Mouse (Mus musculus) urinary bladder, postnatal 36 days (tissue): ENCODE data around the gene Itga3.

ENCODE experiments used
- DNase-seq, 2 experiments: peaks; one replicate each; pipeline ENCODE4 v3.0.0; 2022; ENCODE audit warnings: low spot score in 2 of 2, mixed read lengths in 1 of 2

Itga3 gene

DNA sequence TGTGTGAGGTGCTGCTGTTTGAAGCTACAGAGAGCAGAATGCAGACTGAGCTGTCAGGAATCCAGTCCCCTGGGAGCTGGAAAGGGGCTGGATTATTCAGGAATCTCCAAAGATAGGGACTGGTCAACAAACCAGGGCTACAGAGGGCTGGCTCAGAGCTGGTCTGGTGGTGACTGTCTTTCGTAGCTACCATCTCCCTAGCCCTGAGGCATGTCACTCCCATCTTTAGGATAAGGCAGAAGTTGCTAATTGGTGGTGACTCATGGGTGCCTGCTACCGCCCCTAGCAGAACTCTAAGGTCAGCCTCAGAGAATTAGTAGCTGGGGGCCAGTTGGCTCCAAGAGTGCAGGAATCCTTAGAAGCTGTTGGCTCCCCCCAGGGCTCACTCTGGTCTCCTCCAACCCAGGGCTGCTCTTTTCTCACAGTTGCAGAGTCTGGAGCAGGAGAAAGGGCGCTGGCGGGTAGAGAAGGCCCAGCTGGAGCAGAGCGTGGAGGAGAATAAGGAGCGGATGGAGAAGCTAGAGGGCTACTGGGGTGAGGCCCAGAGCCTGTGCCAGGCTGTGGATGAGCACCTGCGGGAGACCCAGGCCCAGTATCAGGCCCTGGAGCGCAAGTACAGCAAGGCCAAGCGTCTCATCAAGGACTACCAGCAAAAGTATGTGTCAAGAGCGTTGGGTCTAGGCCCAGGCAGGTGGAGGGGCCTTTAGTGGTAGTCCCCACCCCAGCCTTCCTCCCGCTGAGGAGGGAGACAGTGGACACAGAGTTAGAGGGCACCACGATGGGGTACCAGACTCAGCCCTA, 72.3 kb downstream of the Itga3 start:
- no peak for DNase-seq

DNA sequence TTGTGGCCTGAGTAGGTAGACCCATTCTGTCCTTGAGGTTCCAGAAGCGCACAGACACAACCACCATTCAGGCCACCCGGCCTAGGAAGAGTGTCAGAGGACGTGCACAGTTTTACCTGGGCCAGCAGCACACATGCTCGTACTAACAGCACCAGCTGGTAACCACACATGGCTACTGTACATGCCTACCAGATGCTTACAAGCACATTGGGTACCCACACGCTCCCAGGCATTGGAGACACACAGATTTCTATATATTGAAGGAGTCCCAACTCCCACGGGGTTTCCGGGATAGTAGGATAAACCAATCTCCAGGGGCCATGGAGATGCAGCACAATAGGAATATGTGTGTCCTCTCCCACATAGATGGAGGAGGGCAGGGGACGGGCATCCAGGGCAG, 73.9 kb downstream of the Itga3 start:
- no peak for DNase-seq

DNA sequence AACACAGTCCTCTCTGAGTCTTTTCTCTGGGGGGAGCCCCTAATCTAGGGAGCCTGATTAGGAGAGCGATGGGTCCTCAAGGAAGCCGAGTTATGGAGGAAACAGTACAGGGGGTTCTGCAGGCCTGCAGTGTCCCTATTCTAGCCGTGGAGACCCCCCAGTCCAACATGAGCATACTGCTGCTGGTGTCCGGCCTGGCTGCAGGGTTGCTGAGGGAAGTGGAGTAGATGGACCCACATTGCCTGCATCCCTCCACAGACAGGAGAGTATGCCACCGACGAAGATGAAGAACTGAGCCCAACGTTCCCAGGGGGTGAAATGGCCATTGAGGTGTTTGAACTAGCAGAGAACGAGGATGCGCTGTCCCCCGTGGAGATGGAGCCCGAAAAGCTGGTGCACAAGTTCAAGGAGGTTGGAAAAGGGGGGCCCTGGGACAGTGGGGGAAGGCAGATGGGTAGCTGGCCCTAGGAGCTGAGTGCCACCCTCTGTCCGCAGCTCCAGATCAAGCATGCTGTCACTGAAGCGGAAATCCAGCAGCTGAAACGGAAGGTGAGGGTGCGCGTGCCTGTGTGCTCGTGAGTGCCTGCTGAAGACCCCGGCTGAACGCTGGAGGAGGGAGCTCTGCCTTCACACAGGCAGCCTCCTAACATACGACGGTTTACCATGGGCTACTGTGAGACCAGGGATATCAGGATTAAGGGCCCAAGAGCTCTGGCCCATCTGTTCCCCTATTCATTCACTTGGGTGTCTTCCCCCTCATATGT, 74.8 kb downstream of the Itga3 start:
- no peak for DNase-seq

DNA sequence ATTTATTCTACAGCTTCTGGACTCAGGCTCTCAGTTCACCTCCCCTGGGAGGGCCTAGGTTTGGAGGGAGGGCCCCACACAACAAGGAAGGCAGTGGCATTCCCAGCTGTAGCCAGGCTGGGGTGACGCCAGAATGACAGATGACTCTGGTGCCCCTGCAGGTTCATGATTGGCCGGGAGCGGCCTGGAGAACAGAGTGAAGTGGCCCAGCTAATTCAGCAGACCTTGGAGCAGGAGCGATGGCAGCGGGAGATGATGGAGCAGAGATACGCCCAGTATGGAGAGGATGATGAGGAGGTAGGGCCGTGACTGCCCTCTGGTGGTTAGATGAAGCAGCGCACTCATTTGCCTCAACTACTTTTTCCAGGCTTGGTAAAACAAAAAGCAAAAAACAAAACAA, 75.5 kb downstream of the Itga3 start:
- peak; percentile 59 to 67 for DNase-seq

DNA sequence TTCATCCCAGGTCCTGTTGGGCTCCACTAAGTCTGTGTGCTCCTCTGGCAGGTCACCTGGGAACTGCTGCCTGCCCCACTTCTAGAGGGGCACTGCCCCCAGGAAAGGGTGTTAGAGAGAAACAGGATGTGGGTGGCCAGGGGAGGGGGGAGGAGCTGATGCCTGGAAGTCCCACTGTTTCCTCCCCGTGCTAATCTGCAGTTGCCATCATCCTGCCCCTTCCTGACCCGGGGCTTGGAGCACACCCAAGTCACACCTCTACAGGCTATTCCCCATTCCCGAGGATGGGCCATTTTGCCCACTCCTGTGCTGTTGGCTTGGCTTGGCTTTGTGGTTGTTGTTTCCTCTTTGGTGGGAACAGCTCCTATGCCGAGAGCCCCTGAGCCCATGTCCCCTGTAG, 76.1 kb downstream of the Itga3 start:
- DNase-seq, result no peak

DNA sequence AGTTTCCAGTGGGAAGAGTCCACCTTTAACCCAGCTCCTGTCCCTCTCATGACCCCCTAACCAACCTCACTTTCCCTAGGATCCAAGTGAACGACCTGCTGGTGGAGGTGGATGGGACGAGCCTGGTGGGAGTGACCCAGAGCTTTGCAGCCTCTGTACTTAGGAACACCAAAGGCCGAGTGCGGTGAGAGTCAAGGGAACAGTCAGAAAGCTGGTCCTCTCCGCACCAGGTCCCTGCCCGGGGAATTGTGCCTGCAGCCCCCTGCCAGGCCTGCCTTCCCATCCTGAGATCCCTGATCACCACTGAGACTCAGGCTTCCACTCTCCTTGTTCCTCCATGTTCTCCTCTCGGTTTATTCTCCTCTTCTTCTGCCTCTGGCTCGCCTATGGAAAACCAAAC, 76.5 kb downstream of the Itga3 start:
- DNase-seq, result no peak

DNA sequence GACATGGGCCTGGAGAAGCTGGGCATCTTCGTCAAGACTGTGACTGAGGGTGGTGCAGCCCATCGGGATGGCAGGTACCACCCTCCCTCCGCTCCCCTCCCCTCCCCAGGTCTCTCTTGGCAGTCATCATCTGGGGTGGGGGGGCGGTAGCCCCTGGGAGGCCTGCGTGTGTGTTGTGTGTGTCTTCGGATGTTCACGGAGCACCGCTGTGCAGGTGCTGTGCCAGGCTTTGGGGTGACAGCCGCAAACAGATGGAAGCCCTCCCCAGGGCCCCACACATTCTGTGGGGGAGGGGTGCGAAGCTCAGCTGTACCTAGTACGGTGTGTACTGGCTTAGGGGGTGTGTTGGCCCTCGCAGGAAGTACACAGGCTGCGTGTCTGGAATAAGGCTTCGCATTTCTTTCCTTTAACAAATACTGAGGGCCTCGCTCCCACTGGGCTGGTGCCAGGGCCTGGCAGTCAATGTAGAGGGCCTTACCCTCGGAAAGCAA, 78.5 kb downstream of the Itga3 start:
- no peak for DNase-seq

DNA sequence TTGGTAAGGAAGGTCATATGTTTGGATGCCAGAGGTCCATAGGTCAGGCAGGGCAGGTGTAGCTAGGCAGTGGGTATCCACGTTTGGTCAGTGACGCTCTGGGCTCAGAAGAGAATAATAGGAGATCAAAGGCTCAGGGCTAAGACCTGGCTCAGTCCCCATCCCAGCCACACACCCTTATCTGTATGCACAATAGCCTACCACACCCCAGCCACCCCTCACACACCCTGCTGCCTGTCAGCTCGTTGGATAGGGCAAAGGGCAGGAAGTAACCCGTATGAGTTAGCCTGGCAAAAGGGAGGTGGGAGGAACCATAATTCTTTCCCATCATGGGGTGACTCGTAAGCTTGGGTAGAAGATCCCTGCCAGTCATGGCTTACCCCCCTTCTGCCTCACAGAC, 79.0 kb downstream of the Itga3 start:
- no peak for DNase-seq

DNA sequence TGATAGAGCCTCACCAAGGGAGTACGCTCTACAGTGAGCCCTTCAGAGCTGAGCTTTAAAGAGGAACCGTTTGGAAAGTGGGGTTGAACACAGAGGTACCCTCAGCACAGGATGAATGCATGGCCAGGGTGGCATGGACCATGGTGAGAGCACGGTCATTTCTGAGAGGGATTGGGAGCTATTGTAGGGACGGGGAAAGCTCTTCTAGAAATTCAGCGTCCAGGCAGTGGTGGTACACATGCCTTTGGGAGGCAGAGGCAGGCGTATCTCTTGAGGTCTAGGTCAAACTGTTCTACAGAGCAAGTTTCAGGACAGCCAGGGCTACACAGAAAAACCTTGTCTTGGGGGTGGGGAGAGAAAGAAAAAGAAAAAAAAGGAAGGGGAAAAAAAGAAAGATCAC, 79.6 kb downstream of the Itga3 start:
- DNase-seq, result no peak

DNA sequence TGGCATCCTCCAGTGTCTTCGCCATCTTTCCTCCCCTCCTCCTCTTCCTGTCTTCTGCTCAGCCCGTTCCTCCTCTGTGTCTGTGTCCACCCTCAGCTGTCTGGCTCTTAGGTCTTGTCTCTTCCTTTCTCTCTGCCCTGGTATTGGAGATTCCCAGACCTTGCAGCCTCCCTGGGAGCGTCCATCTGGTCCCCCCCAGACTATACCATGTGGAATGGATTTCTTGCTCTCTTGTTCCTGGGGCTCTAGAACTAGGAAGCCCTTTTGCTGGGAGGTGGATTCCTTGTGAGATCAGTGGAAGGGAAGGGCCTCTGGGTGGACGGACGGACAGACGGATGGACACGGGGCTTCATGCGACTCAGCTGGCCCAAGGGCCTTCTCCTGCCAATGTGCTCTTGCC, 80.5 kb downstream of the Itga3 start:
- DNase-seq, result no peak

DNA sequence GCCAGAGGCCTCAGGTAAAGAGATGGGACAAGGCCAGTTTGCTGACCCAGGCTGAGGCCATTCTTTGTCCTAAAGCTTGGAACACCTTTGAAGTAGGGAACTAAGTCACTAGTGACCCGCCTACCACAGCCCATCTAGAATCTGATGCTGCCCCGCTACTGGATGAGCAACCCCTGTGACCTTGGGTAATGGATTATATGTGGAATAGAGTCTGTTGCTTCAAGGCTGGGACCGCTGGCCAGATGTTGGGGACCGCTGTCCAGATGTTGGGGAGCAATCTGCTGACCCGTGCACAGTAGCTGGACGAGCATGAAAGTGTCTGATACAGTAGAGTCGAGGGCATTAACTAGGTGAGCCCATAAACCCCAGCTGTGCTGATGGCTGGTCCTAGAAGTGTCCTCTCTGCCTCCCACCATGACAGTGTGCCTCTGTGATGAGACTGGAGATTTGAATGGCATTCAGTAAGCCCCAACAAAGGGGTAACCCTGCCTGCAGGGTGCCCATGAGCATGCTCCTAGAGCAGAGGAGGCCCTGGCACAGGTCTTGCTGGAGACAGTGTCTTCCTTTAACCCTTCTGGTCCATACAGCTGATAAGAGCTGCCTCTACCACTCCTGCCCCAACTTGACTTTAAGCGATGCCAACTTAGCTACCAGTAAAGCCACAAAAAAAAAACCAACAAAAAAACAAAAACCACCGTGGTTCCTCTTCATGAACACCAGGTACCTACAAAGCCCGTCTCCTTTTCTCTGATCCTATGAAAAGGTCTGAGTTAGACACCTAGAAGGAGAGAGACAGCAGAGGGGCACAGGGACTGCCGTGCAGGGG, 81.4 kb downstream of the Itga3 start:
- DNase-seq, result no peak
